Mouse (Mus musculus) stomach, postnatal 0 days (tissue): ENCODE data around the gene Mob1a.

Source experiments
- CTCF ChIP-seq: IDR thresholded peaks from 2 replicates; pipeline ENCODE4 v1.5.1; 2016; ENCODE audit warnings: antibody characterized with exemption, low read depth, mild to moderate bottlenecking, moderate library complexity
- EP300 ChIP-seq: optimal IDR thresholded peaks from 2 replicates; pipeline ENCODE3; 2016; ENCODE audit warnings: antibody characterized with exemption

DNA sequence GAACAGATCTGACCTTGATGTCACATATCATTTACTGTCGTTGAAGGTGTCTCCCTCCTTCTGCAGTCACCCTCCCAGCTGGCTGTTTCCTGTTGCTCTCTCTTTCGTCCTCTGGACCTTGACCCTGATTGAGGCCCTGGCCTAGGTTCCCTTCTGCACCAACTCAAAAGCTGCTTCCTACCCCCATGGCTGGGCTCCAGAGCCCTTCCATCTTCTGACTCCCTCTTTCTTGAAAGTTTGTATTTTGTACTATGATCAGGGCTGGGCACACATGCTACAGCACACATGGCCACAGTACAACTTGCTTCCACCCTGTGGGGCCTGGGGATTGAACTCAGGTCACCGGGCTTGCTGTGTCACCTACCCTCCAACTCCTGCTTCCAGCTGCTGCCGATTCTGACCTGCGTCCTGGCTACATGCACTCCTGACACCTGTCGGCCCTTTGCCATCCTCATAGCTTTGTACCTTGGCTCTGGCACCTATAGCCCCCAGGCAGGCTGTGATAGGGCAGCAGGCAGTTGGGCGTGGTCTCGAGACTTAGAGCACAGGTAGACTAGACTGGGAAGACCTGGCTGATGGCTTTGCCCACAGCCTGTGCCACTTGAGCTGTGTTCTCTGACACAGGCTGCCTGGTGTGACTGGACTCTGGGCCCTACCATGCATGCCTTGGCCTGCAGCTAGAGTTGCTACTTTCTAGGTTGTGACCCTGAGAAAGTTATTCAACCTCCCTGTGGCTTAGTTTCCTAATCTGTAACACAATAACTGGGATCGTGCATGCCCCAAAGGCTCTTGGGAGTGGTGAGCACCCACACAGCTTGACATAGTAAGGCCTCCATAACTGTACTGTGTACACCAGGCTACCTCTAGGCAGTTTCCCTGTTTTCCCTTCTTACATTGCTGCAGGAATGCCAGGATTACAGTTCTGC, 29.3 kb downstream of the Mob1a start:
- TF ChIP-seq CTCF (no peak), EP300 (no peak)
